Mouse (Mus musculus) brain, embryonic 18.5 days (tissue): ENCODE results near the gene Icmt.
A peak's percentile ranks its signal among the peaks of the same experiment; 100 is the strongest.

Experiments
- DNase-seq: peaks from one replicate; pipeline ENCODE4 v3.0.0-alpha.2; 2012; ENCODE audit warnings: low read depth, low spot score

Icmt gene

GRCm38 (mm10) chr4:152338419-152339292, 41.6 kb downstream of the Icmt start, which contains the start of gene Chd5:
Gene Chd5 (plus strand): TSS chr4:152338651.
- DNase-seq: no peak

GRCm38 (mm10) chr4:152339293-152339790, 42.3 kb downstream of the Icmt start:
- no peak for DNase-seq

- no peak for DNase-seq
Measured at GRCm38 (mm10) chr4:152340584-152341284, 43.7 kb downstream of the Icmt start.

- DNase-seq: no peak
Measured at GRCm38 (mm10) chr4:152343296-152343695, 46.3 kb downstream of the Icmt start.

GRCm38 (mm10) chr4:152344651-152345050, 47.6 kb downstream of the Icmt start:
- no peak for DNase-seq

GRCm38 (mm10) chr4:152345120-152345889, 48.3 kb downstream of the Icmt start:
- no peak for DNase-seq

GRCm38 (mm10) chr4:152349837-152350381, 52.9 kb downstream of the Icmt start:
- peak; percentile 87 for DNase-seq

GRCm38 (mm10) chr4:152350722-152351421, 53.8 kb downstream of the Icmt start:
- no peak for DNase-seq

- no peak for DNase-seq
Measured at GRCm38 (mm10) chr4:152351422-152352305, 54.6 kb downstream of the Icmt start.

- DNase-seq: no peak
Measured at GRCm38 (mm10) chr4:152353886-152354637, 57.0 kb downstream of the Icmt start.

- no peak for DNase-seq
Measured at GRCm38 (mm10) chr4:152355672-152356071, 58.6 kb downstream of the Icmt start.
